Mouse (Mus musculus): ENCODE measurements around the gene Chsy1. TPM values are rescaled to one million over a fixed set of nuclear protein-coding genes. Genes with fewer than 3 reads are reported as not detected.

Chsy1 gene
- polyA plus RNA-seq, 1 experiment, result 6.4 TPM

DNA sequence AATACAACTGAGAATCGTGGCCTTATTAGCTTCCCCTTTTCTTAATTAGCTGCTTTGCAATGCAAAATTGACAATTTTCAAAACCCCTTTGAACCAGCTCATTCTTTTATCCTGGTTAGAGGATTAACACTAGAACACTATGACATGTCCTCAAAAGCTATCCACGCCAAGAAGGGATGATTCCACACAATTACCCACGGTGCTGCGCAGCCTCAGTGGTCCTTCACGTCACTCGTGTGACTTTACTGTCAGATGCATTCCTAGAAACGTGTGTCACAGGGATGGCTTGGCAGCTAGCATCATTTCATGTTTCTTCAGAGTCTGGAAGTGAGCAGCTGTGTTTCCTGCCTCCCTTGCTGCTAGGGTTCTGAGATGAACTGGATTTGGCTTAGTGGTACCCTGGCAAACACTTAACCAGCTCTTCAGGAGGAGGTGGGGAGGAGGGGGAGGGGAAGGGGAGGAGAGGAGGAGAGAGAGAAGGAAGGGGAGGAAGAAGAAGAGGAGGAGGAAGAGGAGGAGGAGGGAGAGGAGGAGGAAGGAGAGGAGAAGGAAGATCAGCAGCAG is 108.3 kb downstream of the Chsy1 start:
- WGBS, result 68% methylated on average over 7 of the region's 7 CpGs
- Histone ChIP-seq H3K36me3 (ENCODE audit: control insufficient read depth, insufficient read depth, low read length) (no peaks in the 10 kb centered on the region), H3K4me1 (ENCODE audit: control insufficient read depth, insufficient read depth, low read length) (peaks cover 9% of the 10 kb centered on the region), H3K27ac (ENCODE audit: insufficient read depth, low read depth, low read length) (no peak overlapping the region; the same call in 1 of the 2 replicates), H3K27me3 (replicated peaks; ENCODE audit: control insufficient read depth, insufficient read depth, low read length) (no peaks in the 10 kb centered on the region), H3K4me3 (ENCODE audit: insufficient read depth, low read depth, low read length) (no peak overlapping the region)
- TF ChIP-seq POLR2A (IDR thresholded peaks at IDR 0.05; ENCODE audit: low read depth, low read length), result no peak
- no peak for TF ChIP-seq CTCF (conservative IDR thresholded peaks at IDR 0.05; ENCODE audit: insufficient read depth, insufficient read length, low read depth, low read length)
- no peak for DNase-seq

DNA sequence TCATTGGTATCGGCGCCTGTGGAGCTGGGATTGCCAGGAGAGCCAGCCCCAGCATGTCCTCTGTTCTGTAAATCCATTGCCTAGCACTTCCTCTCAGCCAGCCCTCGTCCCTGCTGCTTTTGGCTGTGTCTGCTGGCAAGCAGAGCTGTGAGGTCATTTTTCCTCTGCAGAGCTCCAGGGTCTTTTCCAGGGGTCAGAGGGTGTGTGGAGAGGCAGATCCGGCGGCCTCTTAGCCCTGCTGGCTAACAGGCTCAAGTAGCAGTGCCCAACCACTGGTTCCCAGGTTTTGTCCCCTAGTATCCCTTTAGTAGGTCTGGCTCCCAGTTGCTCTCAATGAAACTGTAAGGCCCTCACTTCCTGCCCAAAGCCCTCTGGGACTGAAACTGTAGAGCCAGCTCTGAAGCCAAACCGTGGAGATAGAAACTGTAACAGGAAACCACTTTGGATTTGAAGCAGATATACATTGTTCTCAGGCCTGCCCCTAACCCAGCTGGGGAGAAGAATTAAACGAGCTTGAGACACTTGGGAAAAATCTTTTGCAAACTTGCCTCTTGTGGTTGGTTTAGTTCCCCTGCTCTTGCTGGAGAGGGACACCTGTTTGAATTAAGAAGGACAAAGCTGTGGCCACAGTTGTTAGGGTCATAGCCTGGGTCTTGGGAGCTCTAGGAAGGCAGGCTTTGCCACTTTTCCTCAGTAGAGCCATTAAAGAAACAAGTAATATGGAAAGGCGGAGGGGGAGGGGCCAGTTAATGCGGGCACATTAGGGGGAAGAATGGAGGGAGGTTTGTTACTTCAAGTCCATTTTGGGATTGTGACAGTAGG is 109.1 kb downstream of the Chsy1 start:
- Histone ChIP-seq H3K4me1 (ENCODE audit: control insufficient read depth, insufficient read depth, low read length) (peaks cover 11% of the 10 kb centered on the region), H3K27ac (ENCODE audit: insufficient read depth, low read depth, low read length) (peak overlapping the region; percentile 29), H3K4me3 (ENCODE audit: insufficient read depth, low read depth, low read length) (no peak overlapping the region), H3K27me3 (replicated peaks; ENCODE audit: control insufficient read depth, insufficient read depth, low read length) (no peaks in the 10 kb centered on the region), H3K36me3 (ENCODE audit: control insufficient read depth, insufficient read depth, low read length) (no peaks in the 10 kb centered on the region)
- TF ChIP-seq POLR2A (IDR thresholded peaks at IDR 0.05; ENCODE audit: low read depth, low read length) (no peak), CTCF (conservative IDR thresholded peaks at IDR 0.05; ENCODE audit: insufficient read depth, insufficient read length, low read depth, low read length) (no peak)
- DNase-seq, result peak; percentile 61
- 36% methylated on average over 9 of the region's 9 CpGs for WGBS

DNA sequence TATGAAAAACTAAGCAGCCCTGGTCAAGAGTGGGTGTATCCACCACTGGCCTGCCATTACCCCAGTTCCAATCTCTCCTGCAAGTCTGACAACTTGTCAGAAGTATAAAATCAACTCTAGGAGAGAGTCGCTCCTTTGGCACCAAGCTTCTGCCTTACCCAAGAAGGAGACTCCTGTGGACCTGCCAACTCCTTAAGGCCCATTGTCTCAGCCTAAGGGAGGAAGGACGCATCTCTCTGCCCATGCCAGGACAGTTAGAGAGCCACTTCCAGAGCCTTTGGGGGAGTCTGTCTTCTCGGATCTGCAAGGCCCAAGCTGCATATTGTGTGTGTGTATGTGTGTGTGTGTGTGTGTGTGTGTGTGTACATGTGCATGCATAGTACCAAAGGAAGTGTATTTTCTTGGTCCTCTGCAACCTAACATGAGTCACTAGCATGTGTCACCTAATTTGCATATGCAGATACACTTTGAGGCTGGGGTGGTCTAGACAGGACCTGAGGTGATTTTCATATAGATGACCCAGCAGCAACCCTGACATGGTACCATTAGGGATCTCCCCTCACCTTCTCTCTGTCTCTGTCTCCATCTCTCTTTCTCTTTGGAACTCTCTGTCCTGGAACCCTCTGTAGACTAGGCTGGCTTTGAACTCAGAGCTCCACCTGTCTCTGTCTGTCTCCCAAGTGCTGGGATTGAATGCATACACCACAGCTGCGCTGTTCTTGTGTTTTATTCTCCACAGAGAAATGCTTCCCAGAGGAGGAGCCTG is 109.9 kb downstream of the Chsy1 start:
- Histone ChIP-seq H3K4me3 (ENCODE audit: insufficient read depth, low read depth, low read length) (no peak overlapping the region), H3K27me3 (replicated peaks; ENCODE audit: control insufficient read depth, insufficient read depth, low read length) (no peaks in the 10 kb centered on the region), H3K4me1 (ENCODE audit: control insufficient read depth, insufficient read depth, low read length) (peaks cover 14% of the 10 kb centered on the region), H3K36me3 (ENCODE audit: control insufficient read depth, insufficient read depth, low read length) (no peaks in the 10 kb centered on the region), H3K27ac (ENCODE audit: insufficient read depth, low read depth, low read length) (peak overlapping the region; percentile 58)
- DNase-seq, result no peak
- 90% methylated on average over 4 of the region's 4 CpGs for WGBS
- no peak for TF ChIP-seq CTCF (conservative IDR thresholded peaks at IDR 0.05; ENCODE audit: insufficient read depth, insufficient read length, low read depth, low read length)
- TF ChIP-seq POLR2A (IDR thresholded peaks at IDR 0.05; ENCODE audit: low read depth, low read length), result no peak

DNA sequence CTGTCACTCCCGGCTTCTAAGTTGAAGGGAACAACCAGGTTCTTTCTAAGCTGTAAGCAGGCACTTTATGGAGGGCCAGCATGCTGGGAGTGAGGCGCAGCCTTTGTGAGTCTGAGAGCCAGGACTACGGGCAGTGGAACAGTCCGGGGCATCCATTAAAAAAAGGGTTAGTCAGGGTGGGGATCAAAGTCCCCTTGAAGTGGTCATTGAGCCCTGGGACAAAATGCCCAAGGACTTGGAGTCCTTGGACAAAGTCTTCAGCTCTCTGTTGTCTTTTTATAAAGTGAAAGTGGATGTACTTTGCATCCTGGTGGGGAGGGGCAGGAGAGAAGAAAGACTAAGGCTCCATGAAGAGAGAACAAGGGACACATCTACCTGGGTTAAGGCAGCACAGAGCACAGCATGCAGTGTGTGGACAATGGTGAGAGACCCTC is 110.5 kb downstream of the Chsy1 start:
- no peaks in the 10 kb centered on the region for H3K27me3 ChIP-seq (replicated peaks; ENCODE audit: control insufficient read depth, insufficient read depth, low read length)
- no peak overlapping the region for H3K4me3 ChIP-seq (ENCODE audit: insufficient read depth, low read depth, low read length)
- no peaks in the 10 kb centered on the region for H3K36me3 ChIP-seq (ENCODE audit: control insufficient read depth, insufficient read depth, low read length)
- peak overlapping the region; percentile 90 for H3K27ac ChIP-seq (ENCODE audit: insufficient read depth, low read depth, low read length)
- TF ChIP-seq POLR2A (IDR thresholded peaks at IDR 0.05; ENCODE audit: low read depth, low read length), result no peak
- TF ChIP-seq CTCF (conservative IDR thresholded peaks at IDR 0.05; ENCODE audit: insufficient read depth, insufficient read length, low read depth, low read length), result no peak
- H3K4me1 ChIP-seq (ENCODE audit: control insufficient read depth, insufficient read depth, low read length), result peaks cover 14% of the 10 kb centered on the region
- peak; percentile 88 for DNase-seq
- 60% methylated on average over 4 of the region's 4 CpGs for WGBS

DNA sequence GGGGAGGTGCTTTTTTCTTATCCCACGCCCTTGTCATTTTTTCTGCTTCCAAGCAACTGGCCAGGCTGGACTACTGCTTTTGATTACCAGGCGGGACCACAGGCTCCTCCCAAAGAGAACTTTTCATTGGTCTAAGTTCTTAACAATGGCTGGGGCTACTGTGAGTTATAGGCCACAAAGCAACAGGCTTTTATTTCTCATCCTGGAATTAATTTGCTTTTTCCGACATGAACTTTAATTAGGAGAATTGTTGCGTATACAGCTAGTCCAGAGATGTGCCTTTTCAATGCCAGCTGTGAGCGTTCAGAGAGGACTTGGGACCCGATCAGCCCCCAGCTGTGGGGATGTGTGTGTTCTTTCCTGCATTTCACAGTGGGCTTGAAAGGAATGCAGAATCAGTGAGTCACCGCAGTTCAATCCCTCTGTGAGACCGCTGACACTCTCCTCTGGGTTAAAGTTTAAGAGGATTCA is 113.3 kb downstream of the Chsy1 start:
- WGBS, result 23% methylated on average over 8 of the region's 8 CpGs
- Histone ChIP-seq H3K4me3 (ENCODE audit: insufficient read depth, low read depth, low read length) (no peak overlapping the region), H3K36me3 (ENCODE audit: control insufficient read depth, insufficient read depth, low read length) (no peaks in the 10 kb centered on the region), H3K27ac (ENCODE audit: insufficient read depth, low read depth, low read length) (peak overlapping the region; percentile 94), H3K4me1 (ENCODE audit: control insufficient read depth, insufficient read depth, low read length) (peaks cover 13% of the 10 kb centered on the region), H3K27me3 (replicated peaks; ENCODE audit: control insufficient read depth, insufficient read depth, low read length) (no peaks in the 10 kb centered on the region)
- peak; percentile 85 for DNase-seq
- TF ChIP-seq POLR2A (IDR thresholded peaks at IDR 0.05; ENCODE audit: low read depth, low read length), result no peak
- no peak for TF ChIP-seq CTCF (conservative IDR thresholded peaks at IDR 0.05; ENCODE audit: insufficient read depth, insufficient read length, low read depth, low read length)

Other genes with a start within 250 kb of the Chsy1 start
- gene Pcsk6, start 247.8 kb upstream of the Chsy1 start, polyA plus RNA-seq (2012; rRNA removed), result 25.0 and 28.3 TPM in 2 replicates
- not detected in 2 replicates for gene Gm45213, start 65.9 kb upstream of the Chsy1 start, polyA plus RNA-seq (2012; rRNA removed)
- 7.6 and 10.9 TPM in 2 replicates for gene Snrpa1, start 50.5 kb upstream of the Chsy1 start, polyA plus RNA-seq (2012; rRNA removed)
- 77.2 and 84.6 TPM in 2 replicates for gene Selenos, start 29.9 kb upstream of the Chsy1 start, polyA plus RNA-seq (2012; rRNA removed)

Measured in kidney, adult 2 months (tissue).